Mouse (Mus musculus) cerebellum, adult 11-12 months (tissue): ENCODE measurements around the gene Clic5.
"Not testable (repeated sequence)": the region's sequence is repeated elsewhere in the genome, so short reads cannot be mapped to it uniquely, and the experiment has no call there.

ENCODE experiments used
- DNase-seq: peaks from one replicate; pipeline ENCODE4 v3.0.0; 2022

The Clic5 gene

DNA sequence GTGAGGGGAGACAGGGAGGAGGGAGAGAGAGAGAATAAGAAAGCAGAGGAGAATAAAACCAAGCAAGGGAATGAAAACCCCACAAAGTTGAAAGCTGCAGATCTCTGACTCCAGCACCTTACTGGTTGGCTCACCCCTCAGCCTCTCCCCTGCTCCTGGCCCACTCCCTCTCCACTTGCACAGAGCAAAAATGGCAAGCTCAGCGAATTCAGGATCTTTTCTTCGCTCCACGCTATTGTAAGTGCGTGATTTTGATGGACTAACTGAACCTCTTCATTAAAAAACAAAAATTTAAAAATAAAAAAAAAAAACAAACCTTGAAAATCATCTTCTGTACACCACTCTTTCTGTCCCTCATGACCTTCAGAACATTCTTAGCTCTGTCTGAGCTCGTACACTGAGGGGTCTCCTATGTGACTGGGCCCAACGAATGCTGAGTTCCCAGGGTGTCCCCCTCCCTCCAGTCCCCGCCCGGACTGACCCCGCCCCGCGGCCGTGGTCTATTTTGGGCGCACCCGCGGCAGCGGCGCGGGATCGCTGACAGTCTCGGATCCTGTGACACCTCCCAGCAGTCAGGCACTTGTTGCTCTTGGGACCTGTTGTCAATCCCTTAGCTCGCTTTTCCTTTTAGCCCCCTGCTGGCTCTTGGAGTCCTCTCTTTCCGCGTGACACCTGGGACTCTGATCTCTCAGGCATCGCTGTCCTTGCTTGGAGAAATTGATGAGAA is at the start of gene Clic5:
Gene Clic5 (plus strand): TSS at position 543 of the 727 bp plus-strand sequence.
- no peak for DNase-seq

DNA sequence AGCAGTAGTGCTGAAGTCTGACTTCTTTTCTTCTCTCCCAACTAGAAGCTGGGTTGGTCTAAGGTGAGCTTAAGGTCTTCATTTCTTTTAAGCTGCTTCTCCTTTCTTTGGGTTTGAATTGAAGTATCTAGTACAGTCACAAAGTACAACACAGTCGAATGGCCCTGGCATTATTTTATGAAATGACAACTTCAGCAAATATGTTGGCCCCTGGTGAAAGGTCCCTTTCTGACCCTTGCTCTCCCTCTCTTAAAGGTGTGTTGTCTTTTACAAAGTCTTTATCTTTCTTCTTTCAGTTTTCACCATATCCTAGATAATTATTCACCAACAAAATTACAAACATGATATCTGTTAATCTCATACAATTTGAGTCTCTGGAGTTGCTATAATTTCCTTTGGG is 42.6 kb upstream of the Clic5 start:
- DNase-seq: no peak

DNA sequence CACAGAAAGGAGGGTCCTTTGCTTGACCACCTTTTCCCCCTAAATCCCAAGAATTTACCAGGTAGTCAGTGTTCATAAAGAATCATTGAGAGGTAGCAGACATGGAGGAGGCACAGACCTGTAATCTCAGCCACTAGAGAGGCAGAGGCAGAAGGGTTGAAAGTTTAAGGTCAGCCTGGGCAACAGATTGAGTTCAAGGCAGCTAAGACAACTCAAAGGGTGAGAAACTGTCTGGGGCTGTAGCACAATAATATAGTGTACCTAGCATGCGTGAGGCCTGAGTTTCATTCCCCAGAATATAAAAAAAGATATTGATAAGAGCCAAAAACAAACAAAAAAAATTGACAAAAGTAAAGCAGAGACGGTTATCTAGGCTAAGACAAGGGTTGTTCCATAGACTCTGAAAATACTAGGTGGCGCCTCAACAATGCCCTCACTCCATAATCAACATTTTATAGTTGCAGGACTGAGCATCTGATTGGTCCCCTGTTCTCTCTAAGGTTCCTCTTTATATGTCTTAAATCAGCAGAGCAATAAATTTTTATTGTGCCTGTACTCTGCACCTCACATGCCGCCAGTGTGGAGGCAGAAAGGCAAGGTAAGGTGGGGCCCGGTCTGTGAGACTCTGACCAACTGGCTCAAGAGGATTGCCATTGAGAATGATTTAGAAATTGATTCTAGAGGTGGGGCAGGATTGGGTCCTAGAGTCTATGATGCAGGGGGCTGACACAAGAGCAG is 40.1 kb upstream of the Clic5 start:
- DNase-seq: no peak

DNA sequence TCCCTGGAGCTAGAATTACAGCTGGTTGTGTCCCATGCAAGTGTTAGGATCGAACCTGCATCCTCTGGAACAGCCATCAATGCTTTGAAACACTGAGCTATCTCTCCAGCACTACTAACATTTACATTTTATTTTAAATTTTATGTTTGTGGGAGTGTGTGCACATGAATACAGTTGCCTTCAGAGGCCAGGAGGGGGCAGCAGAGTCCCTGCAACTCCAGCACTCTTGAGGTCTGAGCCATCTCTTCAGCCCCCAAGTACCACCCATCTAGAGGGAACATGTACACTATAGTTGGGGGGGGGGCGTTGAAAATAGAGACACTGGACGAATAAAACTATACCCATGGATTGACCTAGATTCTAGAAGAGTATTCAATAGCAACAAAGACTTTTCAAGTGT is 37.3 kb upstream of the Clic5 start:
- no peak for DNase-seq

DNA sequence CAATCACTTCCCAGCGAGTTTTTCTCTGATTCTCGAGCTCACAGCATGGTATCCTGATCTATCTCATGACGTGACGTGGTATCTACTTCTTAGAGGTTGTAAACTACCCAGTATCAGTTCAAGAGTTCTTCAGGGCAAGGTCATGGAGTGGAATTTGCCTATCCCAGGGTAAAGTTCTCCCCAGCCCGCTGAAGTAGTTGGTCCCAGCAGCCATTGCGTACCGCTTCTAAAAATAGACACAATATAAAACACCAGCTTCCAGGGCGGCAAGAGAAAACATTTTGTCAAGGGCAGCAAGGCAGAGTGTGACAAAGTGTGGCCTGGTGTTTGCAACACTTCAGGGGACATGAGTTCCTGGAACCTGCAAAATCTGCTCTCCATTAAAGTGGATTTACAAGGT is 36.5 kb upstream of the Clic5 start:
- DNase-seq: no peak

DNA sequence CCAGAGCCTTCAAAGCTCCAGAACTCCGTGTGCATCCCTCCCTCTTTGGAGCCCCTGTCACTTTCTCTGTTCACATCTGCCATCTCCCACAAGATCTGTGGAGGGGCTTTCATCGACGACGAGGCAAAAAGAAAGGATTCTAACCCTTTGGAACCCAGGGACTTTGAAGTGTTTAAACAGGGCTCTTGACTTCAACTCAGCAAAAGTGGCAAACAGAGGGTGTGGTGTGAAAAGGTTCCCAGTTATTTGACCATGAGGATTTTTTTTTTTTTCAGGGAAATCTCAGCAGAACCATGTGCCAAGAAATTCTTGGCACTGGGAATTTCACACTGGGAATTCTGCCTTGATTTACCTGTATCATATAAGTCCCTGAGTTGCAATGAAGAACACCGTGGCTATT is 34.5 kb upstream of the Clic5 start:
- no peak for DNase-seq

DNA sequence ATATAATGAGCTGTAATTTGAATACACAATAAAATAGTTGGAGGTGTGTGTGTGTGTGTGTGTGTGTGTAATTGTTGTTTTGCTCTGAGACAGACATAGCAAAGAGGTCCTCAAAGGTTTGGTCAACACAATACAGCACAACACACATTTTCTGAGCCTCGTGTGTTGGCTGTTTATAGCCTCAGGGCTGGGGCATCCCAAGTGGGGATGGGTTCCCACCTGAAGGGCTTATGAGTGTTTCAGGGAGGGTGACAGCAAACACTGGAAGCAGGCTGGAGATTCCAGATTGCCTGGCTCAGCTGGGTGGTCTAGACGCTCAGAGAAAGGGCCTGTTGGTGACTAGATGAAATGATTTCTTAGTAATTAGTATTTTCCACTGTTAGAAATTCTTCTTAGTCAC is 33.2 kb upstream of the Clic5 start:
- DNase-seq: no peak

DNA sequence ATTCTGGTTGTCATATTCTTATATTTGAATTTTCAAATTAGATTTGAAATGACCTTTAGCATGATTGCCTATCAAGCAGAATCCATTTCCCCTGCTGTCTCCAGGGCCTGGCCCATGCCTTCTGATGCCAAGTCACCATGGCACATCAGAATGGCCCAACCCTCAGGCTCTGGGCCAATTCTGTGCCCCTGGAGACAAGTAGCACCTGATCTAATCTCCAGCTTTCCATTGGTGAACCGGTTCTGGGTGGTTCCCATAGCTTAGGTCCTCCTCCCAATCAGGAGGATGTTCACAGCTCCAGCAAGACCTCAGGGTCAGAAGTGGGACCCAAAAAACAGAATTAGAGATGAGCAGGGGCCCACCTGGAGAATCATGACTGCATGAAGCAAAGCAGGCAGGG is 30.2 kb upstream of the Clic5 start:
- DNase-seq: no peak

DNA sequence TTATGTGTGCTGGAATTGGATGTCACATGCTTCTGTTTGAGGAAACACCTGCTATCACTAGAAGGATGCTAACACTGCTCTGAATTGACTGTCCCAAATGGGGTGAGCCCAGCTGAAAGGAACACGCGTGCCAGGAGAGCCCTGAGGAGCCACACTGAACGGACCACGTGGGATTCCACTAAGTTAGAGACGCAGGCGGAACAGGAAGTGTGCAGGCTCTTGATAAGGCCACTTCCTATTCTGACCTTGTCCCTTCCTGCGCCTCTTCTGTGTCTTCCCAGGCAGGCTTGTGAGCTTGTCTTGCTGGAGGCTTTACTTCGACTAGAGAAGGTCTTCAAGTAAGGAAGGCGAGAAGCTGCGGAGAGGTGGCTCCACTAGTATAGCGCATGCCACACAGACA is 27.9 kb upstream of the Clic5 start:
- DNase-seq: no peak

DNA sequence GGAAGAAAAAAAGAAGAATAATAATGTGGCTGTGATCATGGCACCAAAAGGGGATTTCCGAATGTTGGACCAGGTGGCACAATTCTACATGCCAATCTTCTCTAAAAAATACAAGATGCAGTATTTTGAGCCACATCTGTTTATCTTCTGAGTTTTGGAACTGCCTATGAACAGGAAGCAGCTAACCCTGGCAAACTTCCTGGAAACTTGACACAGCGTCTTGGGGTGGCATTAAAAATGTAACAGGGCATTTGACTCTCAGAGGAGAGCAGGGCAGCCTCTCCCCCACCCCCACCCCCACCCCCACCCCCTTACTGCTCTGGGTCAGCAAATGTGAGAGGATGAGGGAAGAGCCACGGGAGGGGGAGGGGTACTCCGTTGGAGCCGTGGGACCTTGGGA is 25.9 kb upstream of the Clic5 start:
- DNase-seq: no peak

DNA sequence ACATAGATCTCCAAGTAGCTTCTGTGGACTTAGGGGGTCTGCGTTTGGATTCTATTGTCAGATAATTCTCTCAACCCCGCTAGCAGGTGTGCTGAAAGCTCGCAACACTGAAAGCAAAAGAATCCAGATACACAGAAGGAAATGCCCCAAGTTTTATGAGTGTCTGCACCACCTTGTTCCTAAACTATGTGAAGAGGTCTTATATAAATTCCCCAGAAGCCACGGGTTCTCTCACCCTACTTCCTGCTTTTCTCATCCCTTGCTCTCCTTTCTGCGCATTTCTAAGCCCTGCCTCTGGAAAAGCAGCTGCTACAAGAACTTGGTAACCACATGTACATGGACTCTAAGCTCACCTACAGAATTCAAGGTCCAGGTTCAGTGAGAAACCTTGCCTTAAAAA is 25.4 kb upstream of the Clic5 start:
- DNase-seq: no peak

DNA sequence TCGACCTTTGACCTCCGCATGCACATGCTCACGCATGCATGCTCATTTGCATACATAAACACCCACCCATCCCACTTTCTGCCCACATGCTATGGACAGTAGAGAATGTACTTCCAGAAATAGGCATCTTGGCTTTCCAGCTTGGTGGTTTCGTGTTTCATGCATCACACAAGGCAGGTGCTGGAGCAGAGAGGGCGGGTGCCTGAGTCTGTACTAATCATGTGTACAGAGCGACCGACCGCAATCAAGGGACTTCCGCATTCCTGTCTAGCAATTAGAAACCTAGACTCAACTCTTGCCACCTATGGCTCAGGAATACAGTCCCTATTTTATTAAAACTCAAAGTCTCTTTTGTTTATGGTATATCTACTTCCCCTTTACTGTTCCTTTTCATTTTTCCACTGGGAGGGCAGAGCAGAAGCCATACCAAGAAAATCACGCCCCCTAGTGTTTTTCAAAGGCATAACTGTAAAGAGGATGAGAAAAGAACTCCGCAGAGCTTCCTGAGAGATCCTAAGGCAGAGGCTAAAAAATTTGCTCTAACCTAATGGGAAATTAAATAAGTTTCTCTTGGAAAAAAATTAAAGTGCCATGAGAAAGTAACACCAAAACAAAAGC is 22.5 kb upstream of the Clic5 start:
- no peak for DNase-seq

DNA sequence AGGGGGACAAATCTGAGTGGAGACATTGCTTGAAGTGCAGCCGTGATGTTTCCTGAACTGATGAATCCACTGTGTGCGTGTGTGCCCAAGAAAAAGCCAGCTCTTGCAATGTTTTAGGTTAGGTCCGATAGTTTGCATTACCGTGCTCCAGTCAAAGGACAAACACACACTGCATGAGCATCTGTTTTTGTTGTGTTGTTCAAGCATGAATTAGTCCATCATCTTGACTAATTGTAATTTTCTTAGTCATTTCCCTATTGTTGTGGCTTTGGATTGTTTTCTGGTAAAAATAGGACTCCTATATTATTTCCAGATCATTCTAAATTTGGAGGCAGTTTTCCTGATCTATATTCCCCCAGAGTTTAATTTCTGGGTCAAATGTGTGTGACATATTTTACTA is 18.7 kb upstream of the Clic5 start:
- DNase-seq: no peak

DNA sequence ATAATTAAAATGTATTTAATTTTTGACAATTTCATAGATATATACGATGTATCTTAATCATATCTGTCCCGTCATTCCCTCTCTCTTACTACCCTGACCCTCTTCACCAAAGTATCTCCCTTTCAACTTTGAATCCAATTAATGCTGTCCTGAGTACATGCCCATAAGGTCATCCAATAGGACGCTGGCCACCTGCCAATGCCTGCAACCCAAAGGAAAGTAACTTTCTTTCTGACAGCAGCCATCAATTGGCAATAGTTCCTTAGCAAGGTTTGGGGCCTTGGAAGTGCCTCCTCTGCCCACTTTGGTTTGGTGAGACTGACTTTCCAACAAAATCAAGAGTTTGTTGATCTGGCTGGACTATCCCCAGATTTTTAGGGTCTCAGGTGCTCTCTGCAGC is 18.1 kb upstream of the Clic5 start:
- no peak for DNase-seq

DNA sequence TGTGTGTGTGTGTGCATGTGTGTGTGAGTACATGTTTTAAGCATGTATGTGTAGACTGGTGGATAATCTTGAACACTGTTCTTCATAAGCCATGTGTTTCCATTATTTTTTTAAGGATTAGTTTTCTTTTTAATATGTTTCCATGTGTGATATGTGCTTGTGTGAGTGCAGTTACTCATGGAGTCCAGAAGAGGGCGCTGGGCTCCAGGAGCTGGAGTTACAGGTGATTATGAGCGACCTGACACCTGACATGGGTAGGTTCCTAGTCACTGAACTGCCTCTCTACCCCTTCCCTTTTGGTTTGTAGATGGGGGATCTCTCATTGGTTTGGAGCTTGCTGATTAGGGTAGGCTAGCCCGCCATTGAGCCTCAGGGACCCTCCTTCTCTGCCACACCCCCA is 16.5 kb upstream of the Clic5 start:
- DNase-seq: no peak

DNA sequence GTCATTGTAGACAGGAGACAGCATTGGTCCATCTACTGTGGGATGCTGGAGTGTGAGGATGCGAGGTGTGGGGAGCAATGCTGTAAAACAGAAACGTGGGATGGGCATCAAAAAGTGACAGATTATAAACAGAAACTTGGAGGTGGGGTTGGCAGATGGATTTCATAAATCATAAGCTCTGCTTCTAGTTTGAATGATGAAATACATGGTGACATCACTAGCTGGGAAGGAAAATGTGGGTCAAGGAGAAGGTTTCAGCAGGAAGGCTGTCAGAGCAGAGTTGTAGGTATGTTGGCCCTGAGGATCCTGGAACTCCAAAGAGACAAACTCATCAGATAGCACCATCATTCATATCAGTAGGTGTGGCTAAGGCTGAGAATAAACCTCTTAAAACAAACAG is 15.0 kb upstream of the Clic5 start:
- no peak for DNase-seq

DNA sequence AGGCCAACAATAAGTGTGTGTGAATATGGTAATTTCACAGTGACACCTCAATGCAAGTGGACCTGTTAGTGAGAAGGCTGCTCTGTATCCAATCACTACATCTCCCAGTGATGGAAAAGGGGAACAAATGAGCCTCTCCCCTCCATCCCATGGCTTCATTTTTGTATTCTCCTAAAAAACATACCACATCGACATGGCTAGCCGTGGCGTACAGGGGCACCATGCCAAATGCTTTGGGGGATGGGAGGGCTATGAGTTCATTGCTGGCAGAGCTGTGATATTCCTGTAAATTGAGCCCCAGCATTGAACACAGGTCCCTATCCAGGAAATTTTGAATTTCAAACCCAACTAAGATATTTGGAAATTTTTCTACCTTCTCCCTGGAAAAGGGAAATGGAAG is 11.1 kb upstream of the Clic5 start:
- DNase-seq: no peak

DNA sequence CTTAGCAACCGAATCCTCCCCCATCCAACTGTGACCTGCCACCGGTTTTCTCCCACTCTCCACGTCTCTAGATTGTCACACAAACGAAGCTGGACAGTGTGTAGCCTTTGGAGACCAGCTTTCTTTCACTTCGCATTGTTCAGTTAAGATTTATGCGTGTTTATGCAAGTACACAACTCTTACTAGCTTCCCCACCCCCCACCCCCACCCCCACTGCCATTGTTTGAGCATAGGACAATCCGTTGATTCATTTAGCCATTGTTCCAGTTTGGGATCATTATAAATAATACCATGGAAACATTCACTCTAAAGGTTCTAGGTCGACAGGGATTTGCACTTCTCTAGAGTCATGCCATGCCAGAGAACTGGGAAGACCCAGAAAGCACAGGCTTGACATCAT is 7.0 kb upstream of the Clic5 start:
- no peak for DNase-seq

DNA sequence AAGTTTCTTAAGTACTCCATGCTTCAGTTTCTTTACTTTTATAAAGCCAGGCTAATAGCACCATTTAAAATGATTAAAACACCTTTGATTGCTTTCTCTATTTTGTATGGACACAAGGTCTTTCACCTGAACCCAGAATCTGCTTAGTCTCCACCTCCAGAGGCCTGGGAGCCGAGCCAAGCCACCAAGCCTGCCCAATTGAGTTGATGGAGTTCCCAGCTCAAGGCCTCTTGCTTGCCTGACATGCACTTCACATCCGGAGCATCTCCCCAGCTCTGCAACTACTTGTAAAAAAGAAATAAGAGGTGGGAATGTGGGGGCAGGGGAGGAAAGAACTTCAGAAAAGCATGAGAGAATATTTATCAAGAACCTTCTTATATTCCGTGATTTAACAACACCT is 1.5 kb upstream of the Clic5 start:
- DNase-seq: no peak

DNA sequence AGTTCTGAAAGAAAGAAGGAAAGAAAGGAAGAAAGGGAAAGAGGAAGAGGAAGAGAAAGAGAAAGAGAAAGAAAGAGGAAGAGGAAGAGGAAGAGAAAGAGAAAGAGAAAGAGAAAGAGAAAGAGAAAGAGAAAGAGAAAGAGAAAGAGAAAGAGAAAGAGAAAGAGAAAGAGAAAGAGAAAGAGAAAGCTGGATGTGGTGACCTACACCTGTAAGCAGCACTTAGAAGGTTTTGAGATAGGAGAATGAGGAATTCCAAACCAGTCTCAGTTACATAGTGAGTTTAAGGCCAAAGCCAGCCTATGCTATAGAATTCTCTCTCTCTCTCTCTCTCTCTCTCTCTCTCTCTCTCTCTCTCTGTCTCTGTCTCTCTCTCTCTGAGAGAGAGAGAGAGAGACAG is 847 bp upstream of the Clic5 start:
- not testable (repeated sequence) for DNase-seq

DNA sequence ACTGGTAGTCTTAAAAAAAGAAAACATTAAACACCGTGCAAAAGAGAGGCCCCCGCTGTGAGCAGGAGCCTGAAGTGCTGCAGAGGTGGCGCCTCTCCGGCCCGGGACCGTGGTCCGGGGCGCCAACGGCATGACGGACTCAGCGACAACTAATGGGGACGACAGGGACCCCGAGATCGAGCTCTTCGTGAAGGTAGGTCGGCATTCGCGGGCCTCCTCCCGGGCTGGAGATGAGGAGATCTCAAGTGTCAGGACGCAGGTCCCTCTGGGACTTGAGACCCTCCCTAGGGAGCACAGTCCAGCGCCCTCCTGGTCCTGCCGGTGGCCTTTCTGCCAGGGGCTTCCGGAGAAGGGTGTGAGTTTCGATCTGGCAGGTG is 373 bp downstream of the Clic5 start:
- no peak for DNase-seq

DNA sequence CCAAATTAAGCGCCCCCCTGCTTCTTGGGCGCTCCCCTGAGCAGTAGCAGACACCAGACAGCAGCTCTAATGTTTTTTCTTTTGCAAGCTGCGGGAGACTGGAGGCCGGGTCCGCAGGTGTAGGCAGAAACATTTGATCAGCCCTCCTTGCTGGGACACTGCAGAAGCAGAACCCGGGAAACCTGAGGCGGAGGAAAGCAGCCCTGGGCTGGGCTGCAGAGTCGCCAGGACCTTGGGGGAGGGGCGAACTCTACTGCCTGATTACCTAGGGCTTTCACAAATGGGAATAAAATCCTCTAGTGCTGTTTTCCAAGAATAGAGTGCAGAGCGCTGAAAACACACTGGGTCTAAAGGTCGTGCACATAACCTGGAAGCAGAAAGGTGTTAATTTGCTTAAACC is 1.3 kb downstream of the Clic5 start:
- no peak for DNase-seq

DNA sequence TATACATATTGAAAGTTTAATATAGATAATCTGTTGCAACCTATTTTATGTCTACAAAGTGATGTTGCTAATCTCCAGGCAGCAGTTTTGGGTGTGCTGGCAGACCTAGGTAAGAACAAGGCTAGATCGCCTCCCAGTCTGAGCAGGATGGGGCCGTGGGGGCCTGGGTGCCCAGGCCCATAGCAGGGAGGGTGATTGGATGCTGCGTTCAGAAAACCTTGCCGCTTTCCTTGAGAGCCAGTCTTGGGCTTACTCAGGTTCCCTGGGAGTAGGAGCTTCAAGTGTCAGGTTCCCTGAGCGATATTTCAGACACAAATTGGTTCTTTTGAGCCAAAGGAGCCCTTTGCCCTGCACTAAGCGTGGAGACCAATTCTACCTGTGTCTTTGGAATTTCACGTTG is 1.9 kb downstream of the Clic5 start:
- DNase-seq: no peak

DNA sequence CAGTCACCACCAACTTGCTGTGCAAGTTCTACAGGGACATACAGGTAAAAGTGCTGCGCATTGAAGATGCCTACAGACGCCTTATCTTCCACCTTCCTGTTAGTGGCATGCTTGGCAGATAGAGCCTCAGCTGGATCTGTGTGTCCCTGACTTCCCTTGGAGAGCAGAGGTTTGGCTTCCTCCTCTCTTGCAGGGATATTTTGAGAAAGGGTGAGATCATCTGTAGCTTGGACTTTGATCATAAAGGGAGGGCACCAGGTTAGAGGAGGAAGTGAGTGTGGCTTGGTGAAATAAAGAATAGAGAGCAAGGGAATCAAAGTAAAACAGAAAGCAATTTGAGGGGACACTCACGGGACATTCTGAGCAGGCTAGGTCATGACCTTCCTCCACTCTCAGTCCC is 4.6 kb downstream of the Clic5 start:
- no peak for DNase-seq

DNA sequence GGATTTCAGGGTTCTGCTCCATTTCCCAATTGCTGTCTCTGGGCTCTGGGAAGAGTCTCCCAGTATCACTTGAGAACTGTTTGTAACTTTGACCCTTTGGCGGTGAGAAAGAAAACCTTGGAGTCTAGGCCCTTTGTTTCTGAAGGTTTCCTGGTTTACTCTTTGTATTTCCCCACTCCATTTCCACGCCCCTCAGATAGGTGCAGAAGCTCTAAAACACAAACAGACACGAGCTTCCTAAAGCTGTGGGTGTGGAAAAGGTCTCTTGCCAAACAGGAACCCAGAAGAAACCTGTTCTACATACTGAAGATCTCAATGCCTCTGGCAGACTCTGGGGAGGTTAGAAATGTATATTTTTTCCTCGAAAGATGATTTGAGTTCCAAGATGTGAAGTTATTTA is 10.8 kb downstream of the Clic5 start:
- DNase-seq: no peak
